Mouse (Mus musculus) splenic B cell, adult 2 months (primary cell): ENCODE data around the gene D430041D05Rik.

Source experiments
- DNase-seq: peaks from one replicate; pipeline ENCODE4 v3.0.0-alpha.2; 2011; ENCODE audit warnings: low read depth, low spot score
- H3K27me3 ChIP-seq: 2 replicates; pipeline ENCODE4 v1.6.1; 2012; ENCODE audit warnings: mild to moderate bottlenecking, low read length, moderate library complexity, mixed read lengths; ENCODE audit not compliant: control insufficient read depth, poor library complexity, insufficient read depth, severe bottlenecking
- H3K36me3 ChIP-seq: 2 replicates; pipeline ENCODE4 v1.6.1; 2012; ENCODE audit warnings: mild to moderate bottlenecking, low read length, moderate library complexity, mixed read lengths; ENCODE audit not compliant: control insufficient read depth, poor library complexity, insufficient read depth, severe bottlenecking

Gene D430041D05Rik

GRCm38 (mm10) chr2:104337619-104338018 lies 73.2 kb downstream of the D430041D05Rik start:
- DNase-seq, result no peak
- H3K36me3 ChIP-seq, result no peaks in the 10 kb centered on the region
- no peaks in the 10 kb centered on the region for H3K27me3 ChIP-seq

- Histone ChIP-seq H3K27me3 (no peaks in the 10 kb centered on the region), H3K36me3 (no peaks in the 10 kb centered on the region)
- DNase-seq, result no peak
Measured at GRCm38 (mm10) chr2:104335824-104336223, 75.0 kb downstream of the D430041D05Rik start.

- no peak for DNase-seq
- no peaks in the 10 kb centered on the region for H3K27me3 ChIP-seq
- no peaks in the 10 kb centered on the region for H3K36me3 ChIP-seq
Measured at GRCm38 (mm10) chr2:104333952-104334351, 76.9 kb downstream of the D430041D05Rik start.

GRCm38 (mm10) chr2:104332707-104333106 lies 78.1 kb downstream of the D430041D05Rik start:
- H3K36me3 ChIP-seq, result no peaks in the 10 kb centered on the region
- DNase-seq, result no peak
- H3K27me3 ChIP-seq, result no peaks in the 10 kb centered on the region

GRCm38 (mm10) chr2:104331261-104331660 lies 79.6 kb downstream of the D430041D05Rik start:
- Histone ChIP-seq H3K27me3 (no peaks in the 10 kb centered on the region), H3K36me3 (no peaks in the 10 kb centered on the region)
- DNase-seq, result no peak

GRCm38 (mm10) chr2:104327116-104327794 lies 83.6 kb downstream of the D430041D05Rik start:
- no peaks in the 10 kb centered on the region; the same call in 1 of the 2 replicates for H3K27me3 ChIP-seq
- DNase-seq, result no peak
- H3K36me3 ChIP-seq, result no peaks in the 10 kb centered on the region

- Histone ChIP-seq H3K36me3 (no peaks in the 10 kb centered on the region), H3K27me3 (no peaks in the 10 kb centered on the region; the same call in 1 of the 2 replicates)
- no peak for DNase-seq
Measured at GRCm38 (mm10) chr2:104323773-104324172, 87.0 kb downstream of the D430041D05Rik start.

GRCm38 (mm10) chr2:104323351-104323750 lies 87.5 kb downstream of the D430041D05Rik start:
- no peak for DNase-seq
- H3K36me3 ChIP-seq, result no peaks in the 10 kb centered on the region

GRCm38 (mm10) chr2:104320061-104320624 lies 90.7 kb downstream of the D430041D05Rik start:
- H3K36me3 ChIP-seq, result no peaks in the 10 kb centered on the region

More at GRCm38 (mm10) chr2:104323351-104323750, 87.5 kb downstream of the D430041D05Rik start:
- no peaks in the 10 kb centered on the region; the same call in 1 of the 2 replicates for H3K27me3 ChIP-seq

GRCm38 (mm10) chr2:104319443-104319842 lies 91.4 kb downstream of the D430041D05Rik start:
- Histone ChIP-seq H3K27me3 (no peaks in the 10 kb centered on the region), H3K36me3 (no peaks in the 10 kb centered on the region)
- DNase-seq, result no peak

More at GRCm38 (mm10) chr2:104320061-104320624, 90.7 kb downstream of the D430041D05Rik start:
- H3K27me3 ChIP-seq, result no peaks in the 10 kb centered on the region; the same call in 1 of the 2 replicates
- no peak for DNase-seq

GRCm38 (mm10) chr2:104318881-104319280 lies 91.9 kb downstream of the D430041D05Rik start:
- H3K36me3 ChIP-seq, result no peaks in the 10 kb centered on the region
- H3K27me3 ChIP-seq, result no peaks in the 10 kb centered on the region
- no peak for DNase-seq

- H3K36me3 ChIP-seq, result no peaks in the 10 kb centered on the region
- no peak for DNase-seq
- no peaks in the 10 kb centered on the region for H3K27me3 ChIP-seq
Measured at GRCm38 (mm10) chr2:104318259-104318658, 92.6 kb downstream of the D430041D05Rik start.

- Histone ChIP-seq H3K36me3 (no peaks in the 10 kb centered on the region), H3K27me3 (no peaks in the 10 kb centered on the region)
- DNase-seq, result no peak
Measured at GRCm38 (mm10) chr2:104317631-104318030, 93.2 kb downstream of the D430041D05Rik start.

- no peaks in the 10 kb centered on the region for H3K36me3 ChIP-seq
- no peak for DNase-seq
Measured at GRCm38 (mm10) chr2:104316483-104316882, 94.3 kb downstream of the D430041D05Rik start.

GRCm38 (mm10) chr2:104313246-104313645 lies 97.6 kb downstream of the D430041D05Rik start:
- DNase-seq, result no peak
- H3K36me3 ChIP-seq, result no peaks in the 10 kb centered on the region
- H3K27me3 ChIP-seq, result no peaks in the 10 kb centered on the region

More at GRCm38 (mm10) chr2:104316483-104316882, 94.3 kb downstream of the D430041D05Rik start:
- no peaks in the 10 kb centered on the region for H3K27me3 ChIP-seq
